Mouse (Mus musculus) heart, embryonic 11.5 days (tissue): ENCODE measurements around the gene Naif1. TPM values are rescaled to one million over a fixed set of nuclear protein-coding genes. Genes with fewer than 3 reads are reported as not detected.
"Not testable (repeated sequence)": the region's sequence is repeated elsewhere in the genome, so short reads cannot be mapped to it uniquely, and the experiment has no call there.

Source experiments
- ATAC-seq: fragments of 200-750 bp; cut with Nextera tagmentation; replicated peaks from 2 replicates; pipeline ENCODE4 v1.8.0; 2017; ENCODE audit warnings: moderate library complexity; ENCODE audit not compliant: insufficient number of reproducible peaks, low FRiP score, low TSS enrichment
- H3K27ac ChIP-seq: fragments of 300-500 bp; sonication (generic); 2 replicates; pipeline ENCODE4 v1.5.1; 2014; ENCODE audit warnings: mild to moderate bottlenecking, low read depth, low read length
- H3K27me3 ChIP-seq: fragments of 300-500 bp; sonication (generic); 2 replicates; pipeline ENCODE4 v1.6.1; 2014; ENCODE audit warnings: mild to moderate bottlenecking, low read length, mixed read lengths; ENCODE audit not compliant: control insufficient read depth, insufficient read depth
- H3K36me3 ChIP-seq: fragments of 300-500 bp; sonication (generic); 2 replicates; pipeline ENCODE4 v1.6.1; 2014; ENCODE audit warnings: mild to moderate bottlenecking, low read length, moderate library complexity, mixed read lengths; ENCODE audit not compliant: control insufficient read depth, insufficient read depth
- H3K4me1 ChIP-seq: fragments of 300-500 bp; sonication (generic); 2 replicates; pipeline ENCODE4 v1.6.1; 2014; ENCODE audit warnings: low read length; ENCODE audit not compliant: control insufficient read depth, insufficient read depth
- H3K4me2 ChIP-seq: fragments of 300-500 bp; sonication (generic); 2 replicates; pipeline ENCODE4 v1.6.1; 2014; ENCODE audit warnings: mild to moderate bottlenecking, moderate library complexity
- H3K4me3 ChIP-seq: fragments of 300-500 bp; sonication (generic); 2 replicates; pipeline ENCODE4 v1.5.1; 2014; ENCODE audit warnings: low read depth, low read length
- H3K9ac ChIP-seq: fragments of 300-500 bp; sonication (generic); 2 replicates; pipeline ENCODE4 v1.6.1; 2014; ENCODE audit warnings: mild to moderate bottlenecking, low read depth, low read length, moderate library complexity
- H3K9me3 ChIP-seq: fragments of 300-500 bp; sonication (generic); replicated peaks from 2 replicates; pipeline ENCODE4 v1.6.1; 2016; ENCODE audit warnings: low read length; ENCODE audit not compliant: control insufficient read depth
- WGBS: fragments of 180-500 bp; shearing (Covaris S2); extraction: QIAGEN DNeasy Blood & Tissue Kit; methylation state at CpG from one replicate; pipeline ENCODE4 v1.1.7; 2014; ENCODE audit not compliant: insufficient replicate concordance; 5-methylcytosine and 5-hydroxymethylcytosine counted together
- polyA plus RNA-seq: library from polyadenylated mRNA; unstranded; fragments of >200 nt; fragmentation: Nextera tagmentation; extraction: Ambion mirVana; gene quantifications from 2 replicates; pipeline ENCODE4 v1.2.1, GENCODE M21; 2014

The Naif1 gene
- polyA plus RNA-seq, 1 experiment from 2014 or later: 5.1 TPM

- Histone ChIP-seq H3K4me1 (peaks cover 8% of the 10 kb centered on the region; the same call in 1 of the 2 replicates), H3K9me3 (no peaks in the 10 kb centered on the region)
- WGBS: 77% methylated on average over 9 of the region's 9 CpGs
Measured at GRCm38 (mm10) chr2:32483179-32483875, 33.1 kb downstream of the Naif1 start.

GRCm38 (mm10) chr2:32484933-32485332 lies 34.7 kb downstream of the Naif1 start:
- H3K4me2 ChIP-seq: no peak overlapping the region
- no peaks in the 10 kb centered on the region for H3K27me3 ChIP-seq
- no peak overlapping the region for H3K4me3 ChIP-seq
- H3K9ac ChIP-seq: peak overlapping the region; percentile 19; the same call in 1 of the 2 replicates
- WGBS: 80% methylated on average over 6 of the region's 6 CpGs
- no peaks in the 10 kb centered on the region for H3K36me3 ChIP-seq
- ATAC-seq: no peak
- H3K27ac ChIP-seq: no peak overlapping the region
- no peaks in the 10 kb centered on the region for H3K9me3 ChIP-seq
- H3K4me1 ChIP-seq: peaks cover 8% of the 10 kb centered on the region; the same call in 1 of the 2 replicates

More at GRCm38 (mm10) chr2:32483179-32483875, 33.1 kb downstream of the Naif1 start:
- Histone ChIP-seq H3K36me3 (no peaks in the 10 kb centered on the region), H3K9ac (no peak overlapping the region), H3K27me3 (no peaks in the 10 kb centered on the region), H3K27ac (no peak overlapping the region), H3K4me3 (no peak overlapping the region), H3K4me2 (no peak overlapping the region)
- ATAC-seq: no peak

- no peaks in the 10 kb centered on the region for H3K9me3 ChIP-seq
- peaks cover 8% of the 10 kb centered on the region; the same call in 1 of the 2 replicates for H3K4me1 ChIP-seq
- ATAC-seq: no peak
- no peak overlapping the region for H3K4me3 ChIP-seq
- H3K9ac ChIP-seq: no peak overlapping the region
- no peaks in the 10 kb centered on the region for H3K27me3 ChIP-seq
- no peaks in the 10 kb centered on the region for H3K36me3 ChIP-seq
- WGBS: 80% methylated on average over 4 of the region's 4 CpGs
- no peak overlapping the region for H3K27ac ChIP-seq
- no peak overlapping the region for H3K4me2 ChIP-seq
Measured at GRCm38 (mm10) chr2:32485751-32486150, 35.5 kb downstream of the Naif1 start.

- Histone ChIP-seq H3K36me3 (no peaks in the 10 kb centered on the region), H3K27me3 (no peaks in the 10 kb centered on the region), H3K4me3 (no peak overlapping the region), H3K9me3 (no peaks in the 10 kb centered on the region), H3K9ac (no peak overlapping the region), H3K27ac (no peak overlapping the region), H3K4me1 (peaks cover 8% of the 10 kb centered on the region; the same call in 1 of the 2 replicates), H3K4me2 (no peak overlapping the region)
- WGBS: 59% methylated on average over 9 of the region's 9 CpGs
- ATAC-seq: no peak
Measured at GRCm38 (mm10) chr2:32486155-32486554, 35.9 kb downstream of the Naif1 start.

GRCm38 (mm10) chr2:32487124-32487623 lies 36.9 kb downstream of the Naif1 start:
- Histone ChIP-seq H3K27ac (no peak overlapping the region), H3K9ac (no peak overlapping the region), H3K27me3 (no peaks in the 10 kb centered on the region), H3K4me1 (peaks cover 8% of the 10 kb centered on the region; the same call in 1 of the 2 replicates), H3K4me3 (no peak overlapping the region), H3K9me3 (no peaks in the 10 kb centered on the region), H3K36me3 (no peaks in the 10 kb centered on the region), H3K4me2 (no peak overlapping the region)
- 7% methylated on average over 6 of the region's 6 CpGs for WGBS
- ATAC-seq: no peak

- Histone ChIP-seq H3K4me3 (no peak overlapping the region), H3K9ac (no peak overlapping the region), H3K9me3 (no peaks in the 10 kb centered on the region), H3K4me2 (no peak overlapping the region), H3K4me1 (peaks cover 8% of the 10 kb centered on the region; the same call in 1 of the 2 replicates), H3K27ac (no peak overlapping the region), H3K36me3 (no peaks in the 10 kb centered on the region), H3K27me3 (no peaks in the 10 kb centered on the region)
- 5% methylated on average over 5 of the region's 5 CpGs for whole genome bisulfite sequencing
- peak; percentile 19; the same call in 1 of the 2 replicates for ATAC-seq
Measured at GRCm38 (mm10) chr2:32488679-32489078, 38.4 kb downstream of the Naif1 start.

- H3K27me3 ChIP-seq, ATAC-seq, H3K9ac ChIP-seq, H3K9me3 ChIP-seq, H3K36me3 ChIP-seq, H3K4me3 ChIP-seq, H3K4me2 ChIP-seq, H3K27ac ChIP-seq: not testable (repeated sequence)
- H3K4me1 ChIP-seq: peaks cover 11% of the 10 kb centered on the region; the same call in 1 of the 2 replicates
Measured at GRCm38 (mm10) chr2:32490730-32491129, 40.5 kb downstream of the Naif1 start.

- H3K9ac ChIP-seq: no peak overlapping the region
- H3K27me3 ChIP-seq: no peaks in the 10 kb centered on the region
- H3K36me3 ChIP-seq: no peaks in the 10 kb centered on the region
- ATAC-seq: no peak
- no peak overlapping the region for H3K27ac ChIP-seq
- WGBS: 70% methylated on average over 2 of the region's 2 CpGs
- no peaks in the 10 kb centered on the region for H3K9me3 ChIP-seq
- H3K4me1 ChIP-seq: 0 out of 2 replicates have a peak, but pooled peaks cover 3% of the 10 kb centered on the region
- H3K4me3 ChIP-seq: no peak overlapping the region
- no peak overlapping the region for H3K4me2 ChIP-seq
Measured at GRCm38 (mm10) chr2:32492661-32493060, 42.4 kb downstream of the Naif1 start.

- Histone ChIP-seq H3K27ac (no peak overlapping the region), H3K4me2 (no peak overlapping the region)
Measured at GRCm38 (mm10) chr2:32493301-32493701, 43.0 kb downstream of the Naif1 start.

More at GRCm38 (mm10) chr2:32493301-32493701, 43.0 kb downstream of the Naif1 start:
- no peak overlapping the region for H3K4me3 ChIP-seq
- no peaks in the 10 kb centered on the region for H3K27me3 ChIP-seq
- no peaks in the 10 kb centered on the region for H3K9me3 ChIP-seq
- ATAC-seq: no peak
- WGBS: 67% methylated on average over 12 of the region's 12 CpGs
- no peak overlapping the region for H3K9ac ChIP-seq
- H3K4me1 ChIP-seq: 0 out of 2 replicates have a peak, but pooled peaks cover 3% of the 10 kb centered on the region
- H3K36me3 ChIP-seq: no peaks in the 10 kb centered on the region
